Mouse (Mus musculus) megakaryocyte, embryonic 14.5 days (primary cell): ENCODE results near the gene Sars. TPM values are rescaled to one million over a fixed set of nuclear protein-coding genes. Genes with fewer than 3 reads are reported as not detected.

Experiments used
- H3K27me3 ChIP-seq: replicated peaks from 2 replicates; pipeline ENCODE3; 2012; ENCODE audit warnings: inconsistent platforms
- H3K36me3 ChIP-seq: replicated peaks from 2 replicates; pipeline ENCODE3; 2012; ENCODE audit warnings: low read length, inconsistent platforms, mixed read lengths
- H3K4me1 ChIP-seq: 2 replicates; pipeline ENCODE4 v1.6.1; 2012; ENCODE audit warnings: inconsistent platforms
- H3K4me3 ChIP-seq: replicated peaks from 2 replicates; pipeline ENCODE3; 2012; ENCODE audit warnings: moderate library complexity, mild to moderate bottlenecking, inconsistent platforms
- H3K9me3 ChIP-seq: 2 replicates; pipeline ENCODE4 v1.6.1; 2012; ENCODE audit warnings: inconsistent platforms
- FLI1 ChIP-seq: IDR thresholded peaks from 2 replicates; pipeline ENCODE4 v1.6.1; 2012; ENCODE audit warnings: low read length, inconsistent platforms, mixed read lengths
- GATA1 ChIP-seq: IDR thresholded peaks from 3 replicates; pipeline ENCODE4 v1.6.1; 2012; ENCODE audit warnings: mixed read lengths, low read length, inconsistent platforms, borderline replicate concordance
- polyA plus RNA-seq: library from polyadenylated mRNA; stranded (reverse); fragments of >175 nt; gene quantifications from 2 replicates; pipeline ENCODE4 v1.2.3, GENCODE M21; 2012; ENCODE audit warnings: low replicate concordance; ENCODE audit not compliant: insufficient read depth

Sars gene
- polyA plus RNA-seq, 1 experiment: 129 TPM

DNA sequence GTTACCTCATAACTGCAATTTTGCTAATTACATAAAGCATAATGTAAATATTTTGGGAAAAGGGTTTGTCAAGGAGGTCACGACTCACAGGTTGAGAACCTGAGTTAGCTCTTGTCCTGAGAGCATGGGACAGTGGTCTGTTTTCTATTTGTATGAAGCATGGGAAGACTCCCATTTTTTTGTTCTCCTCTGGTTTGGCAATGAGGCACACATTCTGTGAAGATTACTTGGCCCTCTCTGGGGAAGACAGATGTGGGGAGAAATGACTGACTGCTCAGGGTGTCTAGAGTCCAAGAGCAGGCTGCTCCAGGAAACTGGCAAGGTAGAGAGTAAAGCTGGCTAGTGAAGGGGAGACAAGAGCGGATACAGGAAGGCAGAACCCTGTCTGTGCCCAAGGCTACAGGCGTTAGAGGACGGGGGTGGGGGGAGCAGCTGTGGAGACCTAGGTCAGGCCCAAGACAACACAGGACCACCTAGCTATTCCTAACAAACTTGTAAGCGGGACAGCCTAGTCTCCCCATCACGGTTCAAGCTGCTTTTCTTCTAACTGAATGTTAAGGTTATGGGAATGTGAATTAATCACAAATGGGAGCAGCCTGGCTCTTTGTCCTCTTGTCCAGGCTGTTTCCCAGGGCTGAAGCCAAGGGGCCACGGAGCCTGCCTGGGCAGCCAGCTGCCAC is 19.9 kb downstream of the Sars start:
- Histone ChIP-seq H3K4me1 (peaks cover 25% of the 10 kb centered on the region), H3K4me3 (no peak overlapping the region), H3K27me3 (peaks cover 8% of the 10 kb centered on the region), H3K9me3 (no peaks in the 10 kb centered on the region), H3K36me3 (peaks cover 60% of the 10 kb centered on the region)
- no peak for TF ChIP-seq FLI1
- TF ChIP-seq GATA1: no peak

- Histone ChIP-seq H3K27me3 (peaks cover 13% of the 10 kb centered on the region), H3K4me1 (peaks cover 25% of the 10 kb centered on the region), H3K9me3 (no peaks in the 10 kb centered on the region), H3K4me3 (no peak overlapping the region), H3K36me3 (peaks cover 50% of the 10 kb centered on the region)
- TF ChIP-seq GATA1 (no peak), FLI1 (no peak)
Observed at GRCm38 (mm10) chr3:108423844-108424801, 20.9 kb downstream of the Sars start.

- no peak for TF ChIP-seq FLI1
- no peak for TF ChIP-seq GATA1
- peaks cover 29% of the 10 kb centered on the region for H3K4me1 ChIP-seq
- peaks cover 39% of the 10 kb centered on the region for H3K36me3 ChIP-seq
- H3K4me3 ChIP-seq: no peak overlapping the region
- H3K9me3 ChIP-seq: no peaks in the 10 kb centered on the region
- H3K27me3 ChIP-seq: peaks cover 19% of the 10 kb centered on the region
Observed at GRCm38 (mm10) chr3:108423006-108423405, 22.0 kb downstream of the Sars start.

DNA sequence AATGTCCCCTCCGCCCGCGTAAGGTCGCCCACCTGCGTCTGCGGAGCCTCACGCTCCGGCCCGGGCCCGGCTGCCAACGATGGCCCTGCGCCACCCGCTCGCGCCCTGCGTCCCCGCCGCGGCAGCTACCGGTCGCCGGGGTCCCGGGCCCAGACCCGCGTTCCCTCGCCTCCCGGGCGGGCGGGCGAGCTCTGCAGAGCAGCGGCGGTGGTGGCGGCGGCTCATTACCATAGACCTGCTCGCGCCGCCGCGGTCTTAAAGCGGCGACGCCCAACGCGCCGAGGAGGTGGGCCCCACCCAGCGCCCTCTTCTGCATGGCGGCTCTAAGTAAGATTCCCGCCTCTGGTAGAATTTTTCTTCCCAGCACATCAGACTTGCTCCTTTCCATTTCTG is 29.2 kb downstream of the Sars start:
- Histone ChIP-seq H3K27me3 (peaks cover 78% of the 10 kb centered on the region), H3K4me3 (peak overlapping the region; percentile 91)
- no peak for TF ChIP-seq FLI1
- TF ChIP-seq GATA1: no peak

GRCm38 (mm10) chr3:108414857-108415830 is 29.9 kb downstream of the Sars start, which contains the start of gene Celsr2:
Gene Celsr2 (minus strand): TSS chr3:108415552.
- Histone ChIP-seq H3K27me3 (peaks cover 81% of the 10 kb centered on the region), H3K9me3 (peaks cover 36% of the 10 kb centered on the region), H3K4me3 (peak within 1 kb of the TSS; percentile 91), H3K36me3 (peaks cover 17% of the 10 kb centered on the region), H3K4me1 (peaks cover 44% of the 10 kb centered on the region)
- TF ChIP-seq GATA1 (no peak), FLI1 (no peak)

More for the DNA sequence above, 29.2 kb downstream of the Sars start:
- Histone ChIP-seq H3K9me3 (peaks cover 36% of the 10 kb centered on the region), H3K4me1 (peaks cover 38% of the 10 kb centered on the region), H3K36me3 (peaks cover 17% of the 10 kb centered on the region)

GRCm38 (mm10) chr3:108413634-108414360 is 31.2 kb downstream of the Sars start:
- no peak for TF ChIP-seq GATA1
- no peak for TF ChIP-seq FLI1
- H3K36me3 ChIP-seq: peaks cover 17% of the 10 kb centered on the region
- H3K9me3 ChIP-seq: peaks cover 36% of the 10 kb centered on the region
- peaks cover 44% of the 10 kb centered on the region for H3K4me1 ChIP-seq
- peaks cover 89% of the 10 kb centered on the region for H3K27me3 ChIP-seq
- H3K4me3 ChIP-seq: peak overlapping the region; percentile 7

DNA sequence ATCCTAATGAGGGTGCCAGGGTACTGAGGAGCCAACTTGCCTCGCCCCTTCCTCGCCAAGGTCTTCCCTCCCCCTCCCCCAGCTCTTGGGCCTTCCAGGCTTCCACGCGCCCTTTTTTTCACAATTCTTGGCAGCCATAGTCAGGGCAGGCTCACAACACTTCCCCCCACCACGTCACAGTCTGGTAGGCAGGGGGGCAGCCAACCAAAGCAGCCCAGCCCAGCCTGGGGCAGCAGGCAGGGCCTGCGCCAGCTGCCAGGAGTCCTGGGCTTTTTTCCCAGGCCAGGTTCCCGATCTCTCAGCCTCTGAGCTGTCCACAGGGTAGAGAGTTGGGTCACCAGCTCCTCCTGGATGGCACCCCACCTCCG is 33.3 kb downstream of the Sars start:
- TF ChIP-seq FLI1 (no peak), GATA1 (no peak)
- Histone ChIP-seq H3K36me3 (peaks cover 17% of the 10 kb centered on the region), H3K27me3 (peaks cover 91% of the 10 kb centered on the region), H3K9me3 (peaks cover 36% of the 10 kb centered on the region), H3K4me1 (peaks cover 27% of the 10 kb centered on the region), H3K4me3 (no peak overlapping the region)

DNA sequence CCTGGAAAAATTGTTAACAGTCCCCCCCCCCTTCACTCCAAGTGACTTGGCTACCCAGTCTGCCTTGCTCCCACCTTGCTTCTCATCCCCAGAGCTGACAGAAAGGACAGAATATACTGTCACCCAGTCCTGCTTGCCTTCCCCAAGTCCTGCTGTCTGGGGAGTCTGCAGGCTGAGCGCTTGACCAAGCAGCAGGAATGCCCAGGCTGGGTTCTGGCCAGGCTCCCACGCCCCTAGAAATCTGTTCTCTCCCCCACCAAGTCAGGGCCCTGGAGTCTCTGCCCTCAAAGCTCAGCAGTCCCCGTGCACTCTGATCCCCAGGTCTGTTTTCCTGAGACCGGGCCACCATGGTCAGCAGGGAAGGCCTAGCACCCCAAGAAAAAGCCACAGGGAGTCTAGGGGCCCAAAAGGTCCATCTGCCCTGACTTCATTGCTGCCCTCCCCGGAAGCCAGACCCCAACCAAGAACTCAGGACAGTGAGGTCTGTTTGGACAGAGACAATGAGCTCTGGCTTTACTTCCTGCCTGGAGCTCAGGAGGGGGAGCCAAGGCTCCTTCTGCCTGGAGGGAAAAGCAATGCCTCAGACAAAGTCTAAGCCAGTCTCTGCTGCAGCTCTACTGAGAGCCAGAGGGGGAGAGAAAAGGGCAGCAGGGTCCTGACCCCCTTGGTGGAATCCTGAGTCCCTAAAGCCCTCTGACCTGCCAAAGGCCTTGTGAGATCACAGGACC is 33.8 kb downstream of the Sars start:
- peaks cover 36% of the 10 kb centered on the region for H3K9me3 ChIP-seq
- H3K27me3 ChIP-seq: peaks cover 90% of the 10 kb centered on the region
- TF ChIP-seq FLI1 (no peak), GATA1 (no peak)
- peaks cover 22% of the 10 kb centered on the region for H3K4me1 ChIP-seq
- peaks cover 17% of the 10 kb centered on the region for H3K36me3 ChIP-seq
- no peak overlapping the region for H3K4me3 ChIP-seq
